Mouse (Mus musculus) mouse embryonic stem cell (cell line): ENCODE data around the gene Fbxo7.

Experiments
- in situ Hi-C, 2 experiments: fragments of 300-500 bp; cut with MboI; formaldehyde crosslinking; loops; 1 replicate in 1 of 2; 3 replicates in 1 of 2; pipeline ENCODE4 v1.14.3; 2019 to 2020; ENCODE audit warnings: low sequenced_read_pairs in 2 of 2, low pct_unique_long_range_greater_than_20kb in 1 of 2, mixed read lengths in 1 of 2; ENCODE audit not compliant: unreplicated experiment in 1 of 2

The Fbxo7 gene

DNA sequence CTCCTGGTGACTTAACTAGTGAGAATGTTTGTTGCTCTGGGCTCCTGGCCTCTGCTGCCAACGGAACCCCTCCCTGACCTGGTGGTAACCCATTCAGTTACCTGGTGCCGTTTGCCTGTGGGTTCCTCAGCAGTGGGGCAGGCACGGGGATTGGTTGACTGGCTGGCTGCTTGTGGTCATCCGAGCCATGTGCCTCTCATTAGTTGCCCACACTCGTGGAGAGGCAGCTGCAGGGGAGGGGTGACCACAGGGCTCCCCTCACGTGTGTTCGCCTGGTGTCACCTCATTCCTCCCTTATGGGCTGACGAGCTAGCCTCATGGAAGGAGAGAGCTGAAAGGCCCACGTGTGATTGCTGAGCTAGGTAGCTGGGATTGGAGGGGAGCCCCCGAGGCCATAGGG lies 46.1 kb downstream of the Fbxo7 start:
- in situ Hi-C loops: loop anchor here (10.0 to 25.0 kb wide), 3 partner anchors 219 to 394 kb away; no protein-coding TSS in a partner anchor

DNA sequence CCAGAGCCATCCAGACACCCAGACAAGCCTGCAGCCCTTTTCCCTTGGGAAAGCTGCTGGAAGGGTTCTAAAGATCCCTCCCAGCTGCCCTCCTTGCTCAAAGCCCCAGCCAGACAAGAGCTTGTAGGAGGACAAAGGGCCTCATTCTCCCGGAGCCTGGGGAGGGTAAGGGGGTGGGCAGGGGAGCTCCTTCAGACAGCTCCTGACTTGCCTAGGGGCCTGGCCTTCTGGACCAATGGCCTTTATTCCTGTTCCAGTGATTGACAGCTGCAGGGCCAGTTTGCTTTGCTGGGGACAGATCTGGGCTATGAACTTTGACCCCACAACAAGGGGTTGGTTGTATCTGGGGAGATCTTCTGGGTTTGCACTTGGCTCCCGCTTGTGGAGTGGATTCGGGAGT lies 47.6 kb downstream of the Fbxo7 start:
- in situ Hi-C loops: loop anchor here (10.0 to 25.0 kb wide), 3 partner anchors 218 to 393 kb away; no protein-coding TSS in a partner anchor

DNA sequence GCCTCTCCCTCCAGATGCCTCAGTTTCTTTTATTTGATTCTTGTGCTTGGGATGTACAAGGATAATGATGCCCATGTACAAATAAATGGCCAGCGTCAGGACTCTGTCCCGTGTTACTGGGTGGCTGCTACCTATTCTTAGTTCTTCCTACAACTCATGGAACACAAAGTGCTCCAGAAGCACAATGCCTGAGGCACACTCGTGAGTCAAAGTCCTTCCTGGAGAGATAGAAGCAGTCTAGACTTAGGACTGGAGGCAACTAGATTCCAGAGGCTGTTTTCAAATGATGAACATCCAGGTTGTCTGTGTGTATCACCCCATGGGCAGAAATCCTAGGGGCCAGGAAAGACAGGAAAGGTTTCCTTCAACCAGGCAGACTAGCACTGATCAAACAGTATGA lies 49.0 kb downstream of the Fbxo7 start:
- in situ Hi-C loops: loop anchor here (25.0 kb wide), 2 partner anchors 217 to 392 kb away; no protein-coding TSS in a partner anchor

DNA sequence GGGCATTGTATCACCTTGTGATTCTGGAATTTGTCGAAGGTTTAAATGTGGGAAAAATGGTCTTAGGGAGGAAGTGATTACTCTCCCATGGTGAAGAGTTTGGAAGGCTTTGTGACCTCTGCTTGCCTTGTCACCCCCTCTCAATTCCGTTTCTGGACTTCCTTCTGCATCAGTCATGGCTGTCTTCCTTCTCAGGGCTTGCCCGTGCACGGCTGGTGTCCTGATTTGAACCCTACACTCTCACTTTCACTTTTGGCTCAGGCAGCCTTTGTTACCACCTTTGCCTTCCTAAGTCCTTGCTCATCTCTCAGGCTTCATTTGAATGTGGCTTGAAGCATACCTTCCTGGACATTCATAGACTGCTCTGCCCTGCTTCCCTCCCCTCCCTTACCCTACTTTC lies 52.4 kb downstream of the Fbxo7 start:
- in situ Hi-C loops: loop anchor here (25.0 kb wide), 2 partner anchors 213 to 388 kb away; no protein-coding TSS in a partner anchor

DNA sequence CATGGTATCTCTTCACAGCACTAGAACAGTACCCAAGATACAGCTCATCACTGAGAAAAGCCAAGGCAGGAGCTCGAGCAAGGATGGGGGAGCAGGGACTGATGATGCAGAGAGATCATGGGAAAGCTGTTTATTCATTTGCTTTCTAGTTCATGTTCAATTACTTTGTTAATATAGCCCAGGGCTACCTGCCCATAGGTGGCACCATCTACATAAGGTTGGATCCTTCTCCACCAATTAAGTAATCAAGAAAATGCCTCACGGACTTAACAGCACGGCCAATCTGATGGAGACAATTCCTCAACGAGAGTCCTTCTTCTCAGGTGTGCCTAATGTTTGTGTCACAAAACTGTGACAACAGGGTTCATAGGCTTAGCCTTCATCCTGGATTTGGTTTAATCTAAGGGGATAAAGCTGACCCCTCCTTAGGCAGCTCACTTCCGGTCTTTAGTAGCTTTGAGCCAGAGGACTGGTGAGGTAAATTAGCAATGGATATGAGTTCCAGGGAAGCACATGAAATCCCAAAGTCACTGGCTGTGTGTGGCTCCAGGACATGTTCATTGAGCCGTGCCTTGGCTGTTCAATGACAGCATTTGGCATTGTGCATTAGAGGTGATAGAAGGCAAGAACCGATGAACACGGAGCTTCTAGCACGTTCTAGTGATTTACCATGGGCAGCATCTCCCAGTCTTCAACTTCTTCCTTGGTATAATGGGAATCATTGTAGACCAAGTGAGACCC lies 53.4 kb downstream of the Fbxo7 start:
- in situ Hi-C loops: loop anchor here (25.0 kb wide), 2 partner anchors 212 to 387 kb away; no protein-coding TSS in a partner anchor

DNA sequence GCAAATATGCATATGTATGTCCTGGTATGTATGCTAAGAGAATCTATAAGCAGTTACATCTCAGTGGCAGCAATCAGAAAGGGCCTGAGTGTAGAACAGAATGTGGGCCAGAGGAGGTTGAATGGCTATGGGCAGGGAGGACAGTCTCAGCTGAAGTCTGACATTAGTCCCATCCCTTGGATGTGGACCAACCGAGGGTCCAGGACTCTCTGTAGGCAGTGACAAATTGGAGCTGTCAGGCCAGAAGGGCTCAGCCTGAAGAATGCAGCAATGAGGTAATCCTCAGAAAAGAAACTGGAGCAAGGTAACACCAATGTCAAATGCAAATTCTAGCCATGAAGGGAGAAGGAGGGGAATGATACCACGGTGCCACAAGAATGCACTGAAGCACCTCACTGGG lies 55.5 kb downstream of the Fbxo7 start:
- in situ Hi-C loops: no loop called here

DNA sequence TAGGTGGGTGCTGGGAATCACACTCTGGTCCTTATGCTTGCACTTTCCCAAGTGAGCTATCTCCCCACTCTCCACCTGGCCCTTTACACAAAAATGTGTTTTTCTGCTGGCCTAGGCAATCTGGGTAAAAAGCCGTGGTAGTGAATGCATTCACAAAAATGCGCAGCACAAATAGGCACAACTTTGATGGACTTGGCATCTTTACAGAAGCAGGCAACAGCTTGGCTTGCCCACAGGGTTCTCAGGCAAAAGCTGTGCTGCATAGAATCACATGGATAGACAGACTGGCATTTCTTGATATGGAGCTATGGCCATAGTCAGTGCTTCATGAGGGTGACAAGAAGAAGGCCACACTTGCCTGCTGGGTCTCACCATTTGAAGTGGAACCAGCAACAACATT lies 57.0 kb downstream of the Fbxo7 start:
- in situ Hi-C loops: no loop called here

DNA sequence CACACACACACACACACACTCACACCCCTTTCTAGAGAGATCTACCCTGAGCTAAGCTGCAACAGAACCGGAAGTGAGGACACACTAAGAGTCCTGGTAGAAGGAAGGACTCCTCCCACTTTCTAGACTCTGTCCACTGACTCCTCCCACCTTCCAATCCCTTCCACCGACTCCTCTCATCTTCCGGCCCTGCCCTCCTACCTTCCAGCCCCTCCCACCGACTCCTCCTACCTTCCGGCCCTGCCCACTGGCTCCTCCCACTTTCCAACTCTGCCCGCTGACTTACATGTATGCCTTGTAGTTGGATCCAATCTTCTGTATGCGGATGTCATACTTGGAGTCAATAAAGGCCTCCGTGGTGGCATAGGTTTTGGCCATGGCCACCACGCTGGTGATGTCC lies 58.1 kb downstream of the Fbxo7 start:
- in situ Hi-C loops: no loop called here

DNA sequence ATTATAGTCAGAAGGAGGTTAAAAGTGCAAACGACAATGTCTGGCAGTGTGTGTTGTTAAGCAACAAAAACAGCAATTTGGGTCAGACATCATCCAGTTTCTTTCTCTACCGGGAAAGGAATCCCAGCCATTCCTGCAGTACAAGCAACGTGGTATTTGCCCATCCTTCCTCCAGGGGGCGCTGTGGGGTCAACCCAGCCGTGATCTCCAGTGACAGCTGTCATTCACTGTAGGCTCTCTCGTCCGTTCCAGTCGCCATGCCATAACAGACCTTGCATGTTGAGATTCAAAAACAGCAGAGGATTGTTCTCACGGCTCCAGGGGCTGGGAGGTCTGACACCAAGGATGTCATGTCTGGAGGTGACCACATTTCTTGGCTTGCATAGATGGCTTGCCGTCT lies 70.1 kb downstream of the Fbxo7 start:
- in situ Hi-C loops: no loop called here

DNA sequence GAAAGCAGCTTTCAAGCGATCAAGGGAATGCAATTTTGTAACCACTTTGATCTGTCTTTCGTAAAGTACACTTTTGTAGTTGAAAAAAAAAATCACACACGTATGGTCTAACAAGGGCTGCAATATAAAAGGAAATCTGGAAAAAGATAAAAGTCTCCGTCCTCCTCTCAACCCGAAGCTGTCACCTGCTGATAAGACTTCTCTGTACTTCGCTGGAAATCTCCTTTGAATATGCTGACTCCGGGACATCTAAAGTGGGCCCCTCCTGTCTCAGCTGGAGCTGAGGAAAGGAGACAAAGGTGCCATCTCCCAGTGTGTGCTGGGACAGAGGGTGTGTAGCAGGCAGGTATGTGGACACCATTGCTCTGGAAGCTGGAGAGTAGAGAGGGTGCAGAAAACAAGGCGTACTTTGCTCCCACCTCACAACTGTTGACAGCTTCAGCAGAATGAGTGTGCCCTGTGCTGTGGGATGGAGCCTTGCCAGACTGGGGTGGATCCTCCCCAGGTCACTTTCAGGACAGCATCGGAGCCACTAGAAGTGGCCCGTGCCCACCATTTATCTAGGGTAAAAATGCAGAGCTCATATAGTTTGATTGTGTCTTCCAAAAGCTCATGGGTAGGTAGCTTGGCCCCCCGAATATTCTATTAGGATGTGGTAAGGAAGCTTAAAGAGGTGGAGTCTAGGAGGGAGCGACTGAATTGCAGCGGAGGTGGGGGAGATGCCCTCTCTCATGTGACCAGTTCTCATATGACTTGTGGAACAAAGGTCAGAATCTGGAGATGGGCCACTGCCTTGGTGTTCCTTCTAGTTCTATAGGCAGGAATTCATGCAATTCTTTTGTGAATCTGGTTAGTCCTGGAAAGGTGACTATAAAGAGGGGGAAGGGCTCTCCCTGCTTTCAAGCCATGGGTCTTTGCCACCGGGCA lies 71.6 kb downstream of the Fbxo7 start:
- in situ Hi-C loops: no loop called here

DNA sequence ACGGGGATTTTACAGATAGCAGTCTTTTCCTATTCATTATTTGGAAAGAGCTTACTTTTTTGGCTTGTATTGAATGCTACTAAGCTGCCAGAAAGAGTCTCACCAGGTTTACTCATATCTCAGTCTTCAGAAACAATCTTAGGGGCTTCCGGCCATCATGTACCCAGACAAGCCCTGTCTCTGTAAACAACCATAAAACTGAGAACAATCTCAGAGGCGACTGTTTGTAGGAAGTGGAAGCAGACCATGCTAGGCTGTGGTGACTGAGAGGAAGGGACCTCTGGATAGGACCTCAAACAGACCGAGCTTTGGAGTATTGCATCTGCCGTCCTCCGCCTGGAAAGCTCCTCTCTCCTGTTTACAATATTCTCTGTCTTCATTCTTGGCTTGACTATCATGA lies 76.6 kb downstream of the Fbxo7 start:
- in situ Hi-C loops: no loop called here

DNA sequence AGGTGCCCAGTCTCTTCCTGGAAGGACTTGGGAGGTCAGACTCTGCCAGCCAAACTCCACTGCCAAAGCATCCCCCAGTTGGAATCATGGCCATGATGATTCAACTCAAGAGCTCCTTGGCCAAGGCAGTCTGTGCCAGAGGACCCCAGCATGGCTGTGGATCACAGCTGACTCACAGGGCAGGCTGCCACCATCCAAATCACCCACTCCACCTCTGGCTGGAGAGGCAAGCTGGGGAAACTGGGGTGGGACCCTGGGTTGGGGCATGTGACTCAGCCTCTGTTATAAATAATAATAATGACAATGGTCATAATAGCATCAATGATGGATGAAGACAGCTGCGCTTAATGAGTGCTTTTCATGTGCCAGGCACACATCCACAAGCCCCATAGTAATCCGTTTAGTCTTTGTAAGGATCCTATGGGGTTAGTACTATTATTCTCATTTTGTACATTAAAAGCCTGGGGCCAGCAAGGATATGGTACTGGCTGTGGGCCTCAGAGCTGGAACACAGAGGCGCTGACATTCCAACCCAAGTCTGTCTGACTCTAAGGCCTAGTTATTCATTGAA lies 78.6 kb downstream of the Fbxo7 start:
- in situ Hi-C loops: no loop called here
